Mouse (Mus musculus) heart, postnatal 0 days (tissue): ENCODE measurements around the gene Gm42715. TPM values are rescaled to one million over a fixed set of nuclear protein-coding genes. Genes with fewer than 3 reads are reported as not detected.

Experiments used
- ATAC-seq: fragments of 200-750 bp; cut with Nextera tagmentation; 2 replicates; pipeline ENCODE4 v1.8.0; 2017; ENCODE audit warnings: low read depth, moderate number of reproducible peaks, moderate library complexity; ENCODE audit not compliant: insufficient read depth
- DNase-seq: peaks from one replicate; pipeline ENCODE4 v3.0.0-alpha.2; 2016; ENCODE audit warnings: low spot score
- H3K27ac ChIP-seq: fragments of 300-500 bp; sonication (generic); 2 replicates; pipeline ENCODE4 v1.5.1; 2014; ENCODE audit warnings: low read depth, mild to moderate bottlenecking
- H3K27me3 ChIP-seq: fragments of 300-500 bp; sonication (generic); 2 replicates; pipeline ENCODE4 v1.6.1; 2014; ENCODE audit warnings: low read length, mixed read lengths; ENCODE audit not compliant: control insufficient read depth, insufficient read depth
- H3K36me3 ChIP-seq: fragments of 300-500 bp; sonication (generic); replicated peaks from 2 replicates; pipeline ENCODE4 v1.6.1; 2014; ENCODE audit warnings: low read length, mixed read lengths; ENCODE audit not compliant: control insufficient read depth, insufficient read depth
- H3K4me1 ChIP-seq: fragments of 300-500 bp; sonication (generic); 2 replicates; pipeline ENCODE4 v1.6.1; 2014; ENCODE audit warnings: antibody characterized with exemption; ENCODE audit not compliant: control insufficient read depth, insufficient read depth
- H3K4me2 ChIP-seq: fragments of 300-500 bp; sonication (generic); 2 replicates; pipeline ENCODE4 v1.6.1; 2014; ENCODE audit warnings: low read depth, mild to moderate bottlenecking, low read length, moderate library complexity
- H3K4me3 ChIP-seq: fragments of 300-500 bp; sonication (generic); 2 replicates; pipeline ENCODE4 v1.5.1; 2014; ENCODE audit warnings: low read depth, low read length
- H3K9ac ChIP-seq: fragments of 300-500 bp; sonication (generic); replicated peaks from 2 replicates; pipeline ENCODE4 v1.6.1; 2014; ENCODE audit warnings: low read depth, low read length, mixed read lengths
- H3K9me3 ChIP-seq: fragments of 300-500 bp; sonication (generic); replicated peaks from 2 replicates; pipeline ENCODE4 v1.6.1; 2016; ENCODE audit warnings: low read length; ENCODE audit not compliant: control insufficient read depth
- CTCF ChIP-seq: IDR thresholded peaks from 2 replicates; pipeline ENCODE4 v1.5.1; 2016; ENCODE audit warnings: antibody characterized with exemption, control low read depth, low read depth
- EP300 ChIP-seq: IDR thresholded peaks from 2 replicates; pipeline ENCODE4 v1.6.1; 2016; ENCODE audit warnings: antibody characterized with exemption, low read depth
- WGBS: fragments of 180-500 bp; shearing (Covaris S2); extraction: QIAGEN DNeasy Blood & Tissue Kit; methylation state at CpG from one replicate; pipeline ENCODE4 v1.1.7; 2014; 5-methylcytosine and 5-hydroxymethylcytosine counted together
- polyA plus RNA-seq: library from polyadenylated mRNA; unstranded; fragments of >200 nt; fragmentation: Nextera tagmentation; extraction: Ambion mirVana; gene quantifications from 2 replicates; pipeline ENCODE4 v1.2.1, GENCODE M21; 2015
- total RNA-seq: library from RNA; depleted of rRNA; stranded (reverse); fragments of >200 nt; gene quantifications from 2 replicates; pipeline ENCODE4 v1.2.3, GENCODE M21; 2014; ENCODE audit warnings: low replicate concordance

The Gm42715 gene
- total and polyA plus RNA-seq, 2 experiments from 2014 or later: 4.8 to 17.4 TPM

DNA sequence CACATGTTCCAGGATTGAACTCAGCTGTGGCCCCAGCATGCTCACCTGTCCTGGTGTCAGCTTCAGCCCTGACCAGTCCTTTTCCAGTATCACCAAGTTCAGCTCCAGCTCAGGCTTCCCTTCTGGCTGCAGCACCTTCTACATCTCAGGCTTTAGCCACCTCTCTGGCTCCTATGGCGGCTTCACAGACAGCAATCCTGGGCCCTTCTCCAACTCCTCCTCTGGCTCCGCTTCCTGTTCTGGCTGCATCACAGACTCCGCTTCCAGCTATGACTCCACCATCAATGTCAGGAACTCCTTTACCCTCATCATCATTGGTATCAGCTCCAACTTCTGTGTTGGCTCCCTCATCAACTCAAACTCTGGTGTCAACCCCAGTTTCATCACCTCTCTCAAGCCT is 22.3 kb downstream of the Gm42715 start:
- Histone ChIP-seq H3K4me1 (no peaks in the 10 kb centered on the region), H3K9ac (no peak overlapping the region), H3K36me3 (peaks cover 93% of the 10 kb centered on the region), H3K27ac (no peak overlapping the region), H3K27me3 (no peaks in the 10 kb centered on the region), H3K4me3 (no peak overlapping the region), H3K9me3 (no peaks in the 10 kb centered on the region), H3K4me2 (no peak overlapping the region)
- ATAC-seq (no peak), DNase-seq (no peak)
- TF ChIP-seq CTCF (no peak), EP300 (no peak)
- 81% methylated on average over 3 of the region's 3 CpGs for WGBS

DNA sequence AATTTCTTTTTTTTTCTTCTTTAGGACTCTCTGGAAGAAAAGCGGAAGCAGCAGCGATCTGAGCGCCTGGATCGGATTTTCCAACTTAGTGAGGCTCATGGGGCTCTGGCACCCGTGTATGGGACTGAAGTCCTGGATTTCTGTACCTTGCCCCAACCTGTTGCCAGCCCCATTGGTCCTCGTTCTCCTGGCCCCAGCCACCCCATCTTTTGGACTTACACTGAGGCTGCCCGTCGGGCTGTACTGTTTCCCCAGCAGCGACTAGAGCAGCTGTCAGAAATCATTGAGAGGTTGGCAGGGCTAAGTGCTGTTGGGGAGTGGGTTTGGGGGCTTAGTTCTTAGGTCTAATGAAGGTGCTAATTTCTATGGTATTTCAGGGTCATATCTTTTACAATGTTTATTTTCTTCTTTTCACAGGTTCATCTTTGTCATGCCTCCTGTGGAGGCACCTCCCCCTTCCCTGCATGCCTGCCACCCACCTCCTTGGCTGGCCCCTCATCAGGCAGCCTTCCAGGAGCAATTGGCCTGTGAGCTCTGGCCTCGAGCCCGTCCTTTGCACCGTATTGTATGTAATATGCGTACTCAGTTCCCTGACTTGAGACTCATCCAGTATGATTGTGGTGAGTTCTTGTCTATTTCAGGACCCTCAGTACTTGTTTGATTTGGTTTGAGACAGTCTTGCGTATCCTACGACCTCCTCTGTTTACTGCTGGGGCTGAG is 29.9 kb downstream of the Gm42715 start:
- Histone ChIP-seq H3K4me2 (no peak overlapping the region), H3K9ac (no peak overlapping the region), H3K36me3 (peaks cover 75% of the 10 kb centered on the region), H3K9me3 (no peaks in the 10 kb centered on the region), H3K27me3 (no peaks in the 10 kb centered on the region), H3K4me3 (no peak overlapping the region), H3K4me1 (no peaks in the 10 kb centered on the region), H3K27ac (peak overlapping the region; percentile 25; the same call in 1 of the 2 replicates)
- no peak for TF ChIP-seq EP300
- no peak for TF ChIP-seq CTCF
- 70% methylated on average over 15 of the region's 15 CpGs for WGBS
- peak; percentile 71 for ATAC-seq
- DNase-seq: peak; percentile 59

DNA sequence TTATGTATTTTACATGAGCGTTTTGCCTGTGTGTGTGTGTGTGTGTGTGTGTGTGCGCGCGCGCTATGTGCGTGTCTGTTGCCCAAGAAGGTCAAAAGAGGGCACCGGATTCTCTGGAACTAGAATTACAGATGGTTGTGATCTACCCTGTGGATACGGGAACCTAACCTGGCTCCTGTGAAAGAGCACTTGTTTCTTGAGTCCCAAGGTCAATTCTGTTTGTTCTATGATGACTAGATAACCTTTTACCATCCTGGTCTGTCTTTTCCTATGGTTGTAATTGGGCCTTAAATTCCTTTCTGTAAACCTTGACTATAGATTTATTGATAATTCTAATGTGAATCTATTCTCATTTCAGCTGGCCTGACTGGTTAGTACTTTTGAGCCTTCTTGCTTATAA is 32.2 kb downstream of the Gm42715 start:
- DNase-seq: no peak
- no peak overlapping the region for H3K27ac ChIP-seq
- H3K4me2 ChIP-seq: no peak overlapping the region
- peaks cover 79% of the 10 kb centered on the region for H3K36me3 ChIP-seq
- no peak overlapping the region for H3K9ac ChIP-seq
- no peaks in the 10 kb centered on the region for H3K4me1 ChIP-seq
- H3K27me3 ChIP-seq: no peaks in the 10 kb centered on the region
- TF ChIP-seq EP300 (no peak), CTCF (no peak)
- 94% methylated on average over 8 of the region's 8 CpGs for WGBS
- no peaks in the 10 kb centered on the region for H3K9me3 ChIP-seq
- H3K4me3 ChIP-seq: no peak overlapping the region
- no peak for ATAC-seq

DNA sequence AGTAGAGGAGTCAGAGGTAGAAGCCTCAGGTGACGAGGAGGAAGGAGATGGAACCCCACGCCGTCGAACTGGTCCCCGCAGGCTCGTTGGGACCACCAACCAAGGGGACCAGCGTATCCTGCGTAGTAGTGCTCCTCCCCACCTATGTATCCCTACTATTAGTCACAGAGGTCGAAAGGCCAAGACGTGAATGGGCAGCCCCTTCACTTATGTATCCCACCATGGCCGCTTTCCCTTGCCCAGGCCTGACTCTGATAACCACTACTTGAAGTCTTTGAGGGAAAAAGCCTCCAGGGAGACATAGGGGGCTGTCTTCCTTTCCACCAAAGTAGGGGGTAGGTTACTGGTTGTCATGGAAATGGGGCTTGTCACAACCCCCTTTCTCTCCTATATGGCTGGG is 41.2 kb downstream of the Gm42715 start:
- DNase-seq (no peak), ATAC-seq (no peak)
- no peaks in the 10 kb centered on the region for H3K27me3 ChIP-seq
- 93% methylated on average over 11 of the region's 11 CpGs for WGBS
- peaks cover 69% of the 10 kb centered on the region for H3K36me3 ChIP-seq
- no peaks in the 10 kb centered on the region for H3K9me3 ChIP-seq
- no peak overlapping the region for H3K9ac ChIP-seq
- no peak overlapping the region for H3K4me3 ChIP-seq
- TF ChIP-seq EP300 (no peak), CTCF (no peak)
- no peak overlapping the region for H3K4me2 ChIP-seq
- H3K4me1 ChIP-seq: 0 out of 2 replicates have a peak, but pooled peaks cover 9% of the 10 kb centered on the region
- no peak overlapping the region for H3K27ac ChIP-seq

DNA sequence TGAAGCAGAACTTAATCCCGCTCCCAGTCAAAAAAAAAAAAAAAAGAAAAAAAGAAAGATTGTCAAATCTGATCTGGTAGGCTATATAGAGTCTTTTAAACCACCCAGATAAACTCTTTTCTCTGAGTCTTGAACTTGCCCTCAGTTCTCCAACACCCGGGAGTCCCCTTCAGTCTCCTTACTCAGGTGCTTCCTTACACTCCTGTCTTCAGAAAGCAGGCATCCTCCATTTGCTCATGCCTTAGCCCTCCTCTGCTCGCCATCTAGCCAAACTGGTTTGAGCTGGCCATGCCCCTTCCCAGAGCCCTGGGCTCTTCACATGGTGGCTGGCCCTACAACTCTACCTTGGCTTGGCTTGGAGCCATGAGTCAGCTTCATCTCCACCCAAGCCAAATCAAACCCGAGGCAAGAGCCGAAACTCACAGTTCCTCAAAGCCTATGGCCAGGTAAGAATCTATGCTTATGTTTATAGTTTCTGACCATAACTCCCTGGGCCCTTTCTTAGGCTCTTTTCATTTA is 42.0 kb downstream of the Gm42715 start, which contains the start of gene Tmem265:
Gene Tmem265 (plus strand): TSS at position 51 of the 519 bp plus-strand sequence.
- DNase-seq (no peak), ATAC-seq (no peak)
- Histone ChIP-seq H3K9me3 (no peaks in the 10 kb centered on the region), H3K4me2 (no peak within 1 kb of the TSS), H3K36me3 (peaks cover 64% of the 10 kb centered on the region), H3K4me1 (0 out of 2 replicates have a peak, but pooled peaks cover 9% of the 10 kb centered on the region), H3K4me3 (no peak within 1 kb of the TSS), H3K27me3 (no peaks in the 10 kb centered on the region), H3K9ac (no peak within 1 kb of the TSS), H3K27ac (no peak within 1 kb of the TSS)
- WGBS: 88% methylated on average over 5 of the region's 5 CpGs
- TF ChIP-seq EP300: no peak
- TF ChIP-seq CTCF: no peak
